Mouse (Mus musculus): ENCODE data around the gene Parvg. TPM values are rescaled to one million over a fixed set of nuclear protein-coding genes. Genes with fewer than 3 reads are reported as not detected.
"Not testable (repeated sequence)": the region's sequence is repeated elsewhere in the genome, so short reads cannot be mapped to it uniquely, and the experiment has no call there.

Parvg gene
- polyA plus RNA-seq (2016; fragmentation: Nextera tagmentation; extraction: Ambion mirVana) = 0.72 and 0.75 TPM in 2 replicates

- no peaks in the 10 kb centered on the region for H3K27me3 ChIP-seq (ENCODE audit: low read depth, poor library complexity, severe bottlenecking)
- DNase-seq (ENCODE audit: low spot score) = no peak
- H3K27ac ChIP-seq = no peak within 1 kb of the TSS
- no peaks in the 10 kb centered on the region for H3K9me3 ChIP-seq (replicated peaks)
- no peaks in the 10 kb centered on the region for H3K36me3 ChIP-seq
- H3K4me1 ChIP-seq = peaks cover 40% of the 10 kb centered on the region
- 80% methylated on average over 10 of the region's 10 CpGs for WGBS
- no peak within 1 kb of the TSS for H3K4me3 ChIP-seq
Observed at GRCm38 (mm10) chr15:84323966-84324869, at the start of gene Parvg. TSS of gene Parvg (plus strand) at chr15:84324026.

DNA sequence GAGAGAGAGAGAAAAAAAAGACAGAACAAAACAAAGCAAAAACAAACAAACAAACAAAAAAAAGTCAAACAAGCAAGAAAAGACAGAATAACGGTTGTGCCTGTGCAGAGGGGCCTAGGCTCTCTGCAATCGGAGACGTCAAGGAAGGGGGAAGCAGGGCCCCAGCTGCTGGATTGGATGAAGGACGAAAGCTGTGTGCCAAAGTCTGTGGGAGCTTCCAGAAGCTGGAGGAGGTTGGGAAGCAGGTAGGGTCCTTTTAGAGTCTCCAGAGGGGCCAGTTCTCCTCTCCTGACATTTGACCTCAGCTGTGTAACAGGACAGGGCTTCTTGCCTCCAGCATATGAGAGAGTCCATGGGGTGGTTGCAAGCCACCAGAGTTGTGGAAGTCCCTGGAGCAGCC lies 47.8 kb upstream of the Parvg start:
- Histone ChIP-seq H3K36me3 (peaks cover 67% of the 10 kb centered on the region), H3K27ac (no peak overlapping the region), H3K9me3 (replicated peaks) (no peaks in the 10 kb centered on the region), H3K4me3 (no peak overlapping the region), H3K27me3 (ENCODE audit: low read depth, poor library complexity, severe bottlenecking) (no peaks in the 10 kb centered on the region), H3K4me1 (no peaks in the 10 kb centered on the region)
- WGBS = 89% methylated on average over 4 of the region's 4 CpGs
- DNase-seq (ENCODE audit: low spot score) = no peak

- no peaks in the 10 kb centered on the region for H3K27me3 ChIP-seq (ENCODE audit: low read depth, poor library complexity, severe bottlenecking)
- WGBS = 93% methylated on average over 7 of the region's 7 CpGs
- DNase-seq (ENCODE audit: low spot score) = no peak
- no peaks in the 10 kb centered on the region for H3K9me3 ChIP-seq (replicated peaks)
- no peaks in the 10 kb centered on the region for H3K4me1 ChIP-seq
- H3K4me3 ChIP-seq = no peak overlapping the region
- H3K27ac ChIP-seq = no peak overlapping the region
- peaks cover 59% of the 10 kb centered on the region for H3K36me3 ChIP-seq
Observed at GRCm38 (mm10) chr15:84278091-84278490, 45.7 kb upstream of the Parvg start.

GRCm38 (mm10) chr15:84278656-84279055 lies 45.2 kb upstream of the Parvg start:
- Histone ChIP-seq H3K27me3 (ENCODE audit: low read depth, poor library complexity, severe bottlenecking) (no peaks in the 10 kb centered on the region), H3K4me1 (no peaks in the 10 kb centered on the region), H3K36me3 (peaks cover 60% of the 10 kb centered on the region), H3K4me3 (no peak overlapping the region), H3K9me3 (replicated peaks) (no peaks in the 10 kb centered on the region), H3K27ac (no peak overlapping the region)
- 73% methylated on average over 7 of the region's 7 CpGs for WGBS
- DNase-seq (ENCODE audit: low spot score) = no peak

DNA sequence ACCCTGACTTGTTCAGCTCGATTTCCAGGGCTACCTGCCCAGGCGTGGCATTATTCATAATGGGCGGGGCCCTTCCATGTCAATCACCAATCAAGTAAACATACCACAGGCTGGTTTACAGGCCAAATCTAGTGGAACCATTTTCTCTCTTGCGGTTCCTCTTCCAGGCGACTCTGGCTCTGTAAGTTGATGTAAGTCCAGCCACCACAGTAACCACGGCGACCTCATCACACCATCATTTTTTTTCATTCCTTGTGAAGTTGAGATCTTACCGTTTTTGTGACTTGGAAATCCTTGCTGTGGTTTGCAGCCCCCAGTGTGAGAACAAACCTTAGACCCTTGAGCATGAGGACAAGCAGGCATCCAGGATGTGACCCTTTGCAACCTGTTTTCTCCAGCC lies 43.5 kb upstream of the Parvg start:
- no peaks in the 10 kb centered on the region for H3K9me3 ChIP-seq (replicated peaks)
- H3K27ac ChIP-seq = no peak overlapping the region
- 87% methylated on average over 8 of the region's 8 CpGs for WGBS
- H3K27me3 ChIP-seq (ENCODE audit: low read depth, poor library complexity, severe bottlenecking) = no peaks in the 10 kb centered on the region
- peaks cover 57% of the 10 kb centered on the region for H3K36me3 ChIP-seq
- H3K4me3 ChIP-seq = no peak overlapping the region
- peaks cover under 1% of the 10 kb centered on the region for H3K4me1 ChIP-seq
- no peak for DNase-seq (ENCODE audit: low spot score)

DNA sequence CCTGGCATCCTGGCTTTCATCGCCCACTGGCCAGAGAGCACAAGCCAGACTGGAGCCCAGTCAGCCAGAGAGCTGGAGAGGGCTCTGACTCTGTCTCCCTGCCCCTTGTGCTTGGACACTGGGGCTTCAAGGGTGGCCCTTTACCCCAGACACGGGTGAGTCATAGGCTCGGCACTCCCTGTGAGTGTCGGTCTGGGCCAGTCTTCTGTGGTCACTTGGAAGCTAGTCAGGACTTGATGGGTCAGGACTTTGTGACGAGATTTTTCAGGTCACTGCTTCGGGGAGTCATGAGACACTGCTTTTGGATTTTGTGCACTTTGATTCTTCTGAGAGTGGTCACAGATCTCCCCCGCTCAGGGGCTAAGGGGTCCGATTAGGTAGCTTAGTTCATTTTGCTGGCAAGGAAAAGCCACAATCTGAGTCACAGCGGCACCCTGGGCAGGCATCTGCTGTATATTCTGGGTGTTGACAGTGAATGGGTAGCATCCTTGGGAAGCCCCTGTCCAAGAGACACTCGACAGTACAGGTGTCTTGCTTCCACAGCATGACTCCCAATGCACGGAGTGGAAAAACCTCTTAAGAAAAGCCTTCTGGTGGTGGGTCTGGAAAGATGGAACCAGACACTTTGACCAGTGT lies 43.0 kb upstream of the Parvg start:
- no peak overlapping the region for H3K27ac ChIP-seq
- 86% methylated on average over 11 of the region's 11 CpGs for WGBS
- no peak for DNase-seq (ENCODE audit: low spot score)
- H3K4me3 ChIP-seq = no peak overlapping the region
- peaks cover 57% of the 10 kb centered on the region for H3K36me3 ChIP-seq
- H3K27me3 ChIP-seq (ENCODE audit: low read depth, poor library complexity, severe bottlenecking) = no peaks in the 10 kb centered on the region
- no peaks in the 10 kb centered on the region for H3K9me3 ChIP-seq (replicated peaks)
- H3K4me1 ChIP-seq = peaks cover 6% of the 10 kb centered on the region

DNA sequence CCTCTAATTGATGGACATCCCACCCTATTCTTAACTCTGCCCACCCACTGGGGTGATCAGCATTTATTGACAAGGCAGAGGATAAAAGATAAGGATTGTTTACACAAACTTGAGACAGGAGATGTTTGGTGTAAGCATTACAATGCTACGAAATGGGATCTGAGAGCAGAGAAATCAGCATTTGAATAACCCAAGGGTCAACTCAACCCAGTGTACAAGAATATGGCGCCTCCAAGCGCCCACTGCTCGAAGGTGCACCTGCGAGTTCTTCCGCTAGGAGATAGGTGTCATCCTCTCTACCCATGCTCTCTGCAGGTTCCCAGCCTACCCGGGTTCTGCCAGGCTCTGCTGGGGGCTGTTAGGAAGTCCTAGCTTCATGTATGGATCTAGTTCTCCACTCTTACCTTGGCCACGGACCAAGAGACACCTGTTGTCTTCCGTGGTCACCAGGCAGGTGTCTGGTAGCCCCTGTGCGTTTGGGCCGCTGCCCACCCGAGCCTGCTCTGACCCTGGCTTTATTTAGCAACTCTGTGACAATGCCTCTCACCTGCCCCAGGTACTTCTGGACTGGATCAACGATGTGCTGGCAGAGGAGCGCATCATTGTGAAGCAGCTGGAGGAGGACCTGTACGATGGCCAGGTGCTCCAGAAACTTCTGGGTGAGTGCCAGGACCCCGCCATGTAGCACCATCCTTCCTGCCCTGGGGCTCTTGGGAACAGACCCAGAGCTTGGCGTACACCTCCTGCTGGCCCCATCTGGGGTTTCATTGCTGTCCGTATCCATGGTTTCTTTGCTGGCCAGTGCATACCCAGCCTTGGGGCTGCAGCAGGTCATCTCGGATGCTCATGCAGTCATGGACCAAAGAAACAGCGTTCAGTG lies 41.4 kb upstream of the Parvg start:
- H3K36me3 ChIP-seq = peaks cover 59% of the 10 kb centered on the region
- no peak for DNase-seq (ENCODE audit: low spot score)
- no peaks in the 10 kb centered on the region for H3K27me3 ChIP-seq (ENCODE audit: low read depth, poor library complexity, severe bottlenecking)
- 83% methylated on average over 20 of the region's 20 CpGs for WGBS
- H3K27ac ChIP-seq = no peak overlapping the region
- no peaks in the 10 kb centered on the region for H3K9me3 ChIP-seq (replicated peaks)
- H3K4me1 ChIP-seq = peaks cover 7% of the 10 kb centered on the region
- H3K4me3 ChIP-seq = no peak overlapping the region

- Histone ChIP-seq H3K4me1 (peaks cover 7% of the 10 kb centered on the region), H3K27ac (no peak overlapping the region), H3K4me3 (no peak overlapping the region), H3K36me3 (peaks cover 59% of the 10 kb centered on the region), H3K9me3 (replicated peaks) (no peaks in the 10 kb centered on the region), H3K27me3 (ENCODE audit: low read depth, poor library complexity, severe bottlenecking) (no peaks in the 10 kb centered on the region)
- 64% methylated on average over 5 of the region's 5 CpGs for WGBS
- peak; percentile 67 for DNase-seq (ENCODE audit: low spot score)
Observed at GRCm38 (mm10) chr15:84284059-84284458, 39.8 kb upstream of the Parvg start.

DNA sequence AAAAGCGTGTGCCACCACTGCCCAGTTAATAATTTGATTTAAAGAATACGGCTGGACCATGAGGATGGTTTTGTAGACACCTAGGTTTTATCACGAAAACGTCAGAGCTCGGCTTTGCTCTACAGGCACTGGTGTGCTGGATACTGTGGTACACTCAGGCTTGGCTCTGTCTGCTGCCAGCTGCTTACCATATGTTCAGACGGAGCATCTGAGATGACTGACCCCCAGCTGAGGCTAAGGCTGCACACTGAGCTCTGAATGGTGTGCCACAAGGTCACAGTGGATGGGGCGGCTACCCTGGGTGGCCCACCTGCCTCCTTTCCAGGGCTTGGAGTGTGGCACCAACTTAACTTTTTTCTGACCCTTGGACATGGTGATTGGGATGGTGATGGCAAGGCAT lies 38.4 kb upstream of the Parvg start:
- no peak overlapping the region for H3K27ac ChIP-seq
- WGBS = 76% methylated on average over 7 of the region's 7 CpGs

DNA sequence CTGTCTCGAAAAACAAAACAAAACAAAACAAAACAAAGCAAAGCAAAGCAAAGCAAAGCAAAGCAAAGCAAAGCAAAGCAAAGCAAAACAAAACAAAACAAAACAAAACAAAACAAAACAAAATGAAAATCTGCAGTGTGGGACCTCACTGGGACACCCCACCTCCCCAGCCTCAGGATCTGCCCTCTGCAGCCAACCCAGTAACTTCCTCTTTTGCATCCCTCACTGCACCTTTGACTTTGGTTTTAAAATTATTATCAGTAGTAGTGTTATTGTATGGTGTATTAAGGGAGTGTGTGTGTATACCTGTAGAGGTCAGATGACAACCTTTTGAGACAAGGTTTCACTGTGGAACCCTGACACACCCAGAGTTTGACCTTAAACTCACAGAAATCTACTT lies 34.9 kb upstream of the Parvg start:
- not testable (repeated sequence) for DNase-seq (ENCODE audit: low spot score); H3K4me3 ChIP-seq; H3K27me3 ChIP-seq (ENCODE audit: low read depth, poor library complexity, severe bottlenecking); H3K9me3 ChIP-seq (replicated peaks); H3K27ac ChIP-seq
- peaks cover 48% of the 10 kb centered on the region for H3K36me3 ChIP-seq
- peaks cover 11% of the 10 kb centered on the region for H3K4me1 ChIP-seq
- 84% methylated on average over 1 of the region's 1 CpGs for WGBS

More for the DNA sequence above, 38.4 kb upstream of the Parvg start:
- H3K4me1 ChIP-seq = peaks cover 11% of the 10 kb centered on the region
- H3K36me3 ChIP-seq = peaks cover 52% of the 10 kb centered on the region
- DNase-seq (ENCODE audit: low spot score) = no peak
- H3K4me3 ChIP-seq = no peak overlapping the region
- H3K27me3 ChIP-seq (ENCODE audit: low read depth, poor library complexity, severe bottlenecking) = no peaks in the 10 kb centered on the region
- no peaks in the 10 kb centered on the region for H3K9me3 ChIP-seq (replicated peaks)

DNA sequence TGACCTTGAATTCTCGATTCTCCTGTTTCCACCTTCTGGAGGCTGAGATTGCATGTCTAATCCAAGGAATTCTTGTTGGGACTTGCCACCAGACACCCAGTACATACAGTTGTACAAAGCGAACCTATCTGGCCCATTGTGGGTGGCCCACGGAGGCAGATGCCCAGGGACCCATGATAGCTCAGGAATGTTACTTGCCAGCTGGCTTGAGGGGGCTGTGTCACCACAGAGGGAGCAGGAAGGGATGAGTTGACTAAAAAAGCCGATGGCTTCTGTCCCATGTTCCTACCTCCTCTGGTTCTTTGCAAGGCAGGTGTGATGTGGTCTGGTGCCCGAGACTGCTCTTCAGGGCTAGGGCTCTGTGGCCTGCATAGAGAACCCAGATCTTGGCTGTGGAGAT lies 32.7 kb upstream of the Parvg start:
- WGBS = 93% methylated on average over 5 of the region's 5 CpGs
- Histone ChIP-seq H3K4me1 (peaks cover 4% of the 10 kb centered on the region; the same call in 1 of the 2 replicates), H3K4me3 (no peak overlapping the region), H3K9me3 (replicated peaks) (no peaks in the 10 kb centered on the region), H3K36me3 (peaks cover 55% of the 10 kb centered on the region), H3K27me3 (ENCODE audit: low read depth, poor library complexity, severe bottlenecking) (no peaks in the 10 kb centered on the region), H3K27ac (no peak overlapping the region)
- DNase-seq (ENCODE audit: low spot score) = no peak

GRCm38 (mm10) chr15:84293590-84293989 lies 30.2 kb upstream of the Parvg start:
- no peaks in the 10 kb centered on the region for H3K9me3 ChIP-seq (replicated peaks)
- H3K4me3 ChIP-seq = no peak overlapping the region
- H3K27me3 ChIP-seq (ENCODE audit: low read depth, poor library complexity, severe bottlenecking) = peaks cover 4% of the 10 kb centered on the region; the same call in 1 of the 2 replicates
- 90% methylated on average over 12 of the region's 12 CpGs for WGBS
- peaks cover 46% of the 10 kb centered on the region for H3K36me3 ChIP-seq
- no peak overlapping the region for H3K27ac ChIP-seq
- peaks cover 9% of the 10 kb centered on the region for H3K4me1 ChIP-seq
- DNase-seq (ENCODE audit: low spot score) = no peak

All from limb, embryonic 10.5 days (tissue).